Mouse (Mus musculus): ENCODE results near the gene Wwp2.

Gene Wwp2

DNA sequence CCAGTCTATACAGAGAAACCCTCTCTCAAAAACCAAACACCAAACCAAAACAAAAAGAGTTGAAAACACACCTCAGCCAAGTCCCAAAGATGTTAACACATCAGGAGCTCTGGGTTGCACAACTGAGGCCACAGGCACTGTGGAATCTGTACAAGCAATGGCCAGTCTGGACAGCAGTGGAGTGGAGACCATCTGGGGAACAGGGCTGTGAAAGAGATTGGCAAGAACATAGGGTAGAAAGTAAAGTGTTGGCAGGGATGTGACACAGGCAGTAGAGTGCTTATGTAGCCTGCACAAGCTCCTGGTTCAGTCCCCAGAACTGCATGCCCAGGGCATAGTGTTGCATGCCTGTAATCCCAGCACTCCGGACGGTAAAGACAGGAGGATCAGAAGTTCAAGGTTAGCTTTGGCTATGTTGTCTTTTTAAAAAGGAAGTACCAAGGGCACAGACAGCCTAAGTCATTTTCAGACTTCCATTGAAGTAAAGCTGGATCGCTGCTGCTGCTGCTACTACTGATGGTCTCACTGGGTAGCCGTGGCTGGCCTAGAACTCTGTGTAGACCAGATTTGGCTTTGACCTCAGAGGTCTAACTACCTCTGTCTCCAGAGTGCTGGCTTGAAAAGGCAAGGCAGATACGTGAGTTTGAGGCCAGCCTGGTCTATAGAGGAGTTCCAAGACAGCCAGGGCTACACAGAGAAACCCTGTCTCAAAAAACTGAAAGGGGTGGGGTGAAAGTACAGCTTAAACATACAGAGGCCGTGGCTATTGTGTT, 79.0 kb downstream of the Wwp2 start:
- no peak for DNase-seq

DNA sequence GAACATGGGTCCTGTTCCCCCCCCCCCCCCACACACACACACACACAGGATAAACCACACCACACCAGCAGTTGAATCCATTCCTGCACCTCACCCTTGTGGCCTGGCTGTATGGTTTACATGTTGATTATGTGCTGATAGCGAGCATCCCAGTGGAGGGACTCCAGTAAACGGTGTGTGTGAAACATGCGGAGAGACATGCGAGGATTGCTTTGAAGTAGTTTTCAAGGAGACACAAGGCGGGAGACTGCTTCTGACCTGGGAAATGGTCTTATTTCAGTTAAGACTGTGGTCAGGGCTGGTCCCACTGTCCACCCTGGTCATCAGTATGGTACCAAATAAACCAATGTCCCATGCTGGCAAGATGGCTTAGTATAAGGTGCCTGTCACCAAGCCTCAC, 82.6 kb downstream of the Wwp2 start:
- no peak for DNase-seq

GRCm38 (mm10) chr8:107519860-107520259, 83.7 kb downstream of the Wwp2 start:
- DNase-seq = no peak

GRCm38 (mm10) chr8:107521788-107522554, 85.8 kb downstream of the Wwp2 start:
- no peak for DNase-seq

DNA sequence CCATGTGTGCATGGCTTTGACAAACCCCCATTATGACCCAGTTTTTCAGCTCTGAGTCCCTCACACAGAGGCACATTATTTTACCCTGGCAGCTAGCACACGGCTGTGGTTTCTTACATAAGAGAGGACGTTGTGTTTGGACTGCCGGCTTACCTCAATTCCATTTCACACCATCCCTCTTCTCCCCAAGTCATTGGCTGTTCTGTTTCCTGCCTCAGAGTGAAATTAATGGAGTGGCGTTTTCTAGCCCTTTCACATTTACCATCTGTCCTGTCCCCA, 86.3 kb downstream of the Wwp2 start:
- DNase-seq = no peak

DNA sequence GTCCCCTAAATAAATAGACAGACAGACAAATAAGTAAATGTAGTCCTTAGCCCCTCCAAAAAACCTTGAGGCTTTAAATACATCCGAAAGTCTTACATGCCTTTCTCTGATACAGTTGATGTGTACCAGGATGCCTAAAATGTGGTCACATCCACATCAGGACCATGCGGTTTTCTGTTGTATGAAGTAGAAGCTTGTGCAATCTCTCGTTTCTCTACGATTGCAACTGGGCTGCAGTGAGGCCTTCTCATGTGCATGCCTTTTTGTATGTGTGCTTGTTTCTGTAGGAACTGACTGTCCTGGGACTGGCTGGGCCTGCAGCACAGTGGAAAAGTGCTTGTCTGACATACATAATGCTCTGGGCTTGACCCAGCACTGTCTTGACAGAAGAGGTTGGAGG, 88.4 kb downstream of the Wwp2 start:
- DNase-seq = no peak

- DNase-seq = no peak
Observed at GRCm38 (mm10) chr8:107528786-107529185, 92.6 kb downstream of the Wwp2 start.

DNA sequence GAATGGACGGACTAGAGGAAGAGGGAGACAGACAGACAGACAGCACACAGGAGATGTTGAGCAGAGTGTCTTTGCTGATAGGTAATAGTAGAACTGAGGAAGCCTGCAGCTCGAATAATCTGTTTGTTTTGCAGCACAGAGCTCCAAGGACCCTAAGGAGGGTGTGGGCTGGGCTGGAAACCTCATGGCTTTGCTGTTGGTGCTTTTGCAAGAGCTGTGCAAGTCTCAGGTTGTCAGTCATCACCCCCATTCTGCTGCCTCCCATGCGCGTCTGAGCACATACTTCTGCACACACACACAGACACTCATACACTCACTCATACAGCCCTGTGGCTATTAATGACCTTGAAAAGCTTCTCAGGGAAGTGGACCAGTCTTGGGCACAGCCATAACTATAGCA, 101.3 kb downstream of the Wwp2 start:
- no peak for DNase-seq

GRCm38 (mm10) chr8:107540623-107541022, 104.5 kb downstream of the Wwp2 start:
- no peak for DNase-seq

GRCm38 (mm10) chr8:107541369-107541768, 105.2 kb downstream of the Wwp2 start:
- no peak for DNase-seq

GRCm38 (mm10) chr8:107542151-107542550, 106.0 kb downstream of the Wwp2 start:
- no peak for DNase-seq

GRCm38 (mm10) chr8:107543714-107544113, 107.5 kb downstream of the Wwp2 start:
- DNase-seq = no peak

GRCm38 (mm10) chr8:107544211-107544610, 108.0 kb downstream of the Wwp2 start:
- DNase-seq = no peak

GRCm38 (mm10) chr8:107544651-107545174, 108.5 kb downstream of the Wwp2 start:
- DNase-seq = no peak

GRCm38 (mm10) chr8:107545621-107546152, 109.5 kb downstream of the Wwp2 start:
- DNase-seq = no peak

DNA sequence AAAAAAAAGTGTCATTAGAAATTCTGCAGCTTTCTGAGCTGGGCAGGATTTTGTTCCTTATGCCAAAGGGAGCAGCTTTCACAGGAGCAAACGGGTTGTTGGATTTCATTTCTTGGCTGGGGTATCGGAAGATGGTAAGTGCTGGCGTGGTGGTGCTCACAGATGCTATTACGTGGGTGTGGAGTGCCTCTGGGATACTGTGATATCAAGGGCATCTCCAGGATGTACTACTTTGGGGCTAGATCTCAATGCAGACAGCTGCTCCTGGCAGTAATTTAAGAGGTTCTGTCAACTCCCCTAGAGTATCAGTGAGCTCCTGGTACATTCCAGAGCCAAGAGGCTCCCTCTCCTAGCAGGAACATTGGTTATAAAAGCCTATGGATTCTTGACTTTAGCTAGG, 110.0 kb downstream of the Wwp2 start:
- DNase-seq = no peak

- no peak for DNase-seq
Observed at GRCm38 (mm10) chr8:107546817-107547216, 110.7 kb downstream of the Wwp2 start.

DNA sequence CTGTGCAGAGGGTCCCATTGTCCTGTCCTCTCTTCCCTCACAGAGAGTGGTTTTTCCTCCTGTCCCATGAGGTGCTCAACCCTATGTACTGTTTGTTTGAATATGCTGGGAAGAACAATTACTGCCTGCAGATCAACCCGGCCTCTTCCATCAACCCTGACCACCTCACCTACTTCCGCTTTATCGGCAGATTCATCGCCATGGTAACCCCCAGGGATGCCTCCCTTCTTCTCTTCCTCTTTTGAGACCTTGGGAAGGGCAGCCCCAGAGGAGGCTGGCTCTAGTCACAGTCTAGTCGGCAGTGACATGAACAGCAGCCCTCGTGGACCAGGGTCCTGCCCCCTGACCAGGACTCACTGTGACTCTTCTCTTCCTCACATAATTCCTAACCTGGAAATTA, 116.1 kb downstream of the Wwp2 start:
- no peak for DNase-seq

DNA sequence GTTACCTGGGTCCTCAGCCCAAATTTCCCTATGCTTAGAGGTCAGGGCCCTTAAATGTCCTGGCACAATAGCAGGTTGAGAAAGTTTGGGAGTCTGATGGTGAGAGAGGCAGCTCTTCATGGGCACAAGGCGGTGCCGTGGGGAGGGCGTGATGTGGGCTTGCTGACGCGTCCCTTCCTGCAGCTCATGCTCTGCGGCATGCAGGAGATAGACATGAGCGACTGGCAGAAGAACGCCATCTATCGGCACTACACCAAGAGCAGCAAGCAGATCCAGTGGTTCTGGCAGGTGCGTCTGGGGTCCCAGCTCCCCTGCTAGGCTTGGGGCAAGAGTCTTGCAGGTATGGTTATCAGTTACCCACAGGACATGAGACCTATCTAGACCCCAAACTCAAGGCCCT, 119.1 kb downstream of the Wwp2 start:
- no peak for DNase-seq

- DNase-seq = no peak
Observed at GRCm38 (mm10) chr8:107556511-107556936, 120.4 kb downstream of the Wwp2 start.

DNA sequence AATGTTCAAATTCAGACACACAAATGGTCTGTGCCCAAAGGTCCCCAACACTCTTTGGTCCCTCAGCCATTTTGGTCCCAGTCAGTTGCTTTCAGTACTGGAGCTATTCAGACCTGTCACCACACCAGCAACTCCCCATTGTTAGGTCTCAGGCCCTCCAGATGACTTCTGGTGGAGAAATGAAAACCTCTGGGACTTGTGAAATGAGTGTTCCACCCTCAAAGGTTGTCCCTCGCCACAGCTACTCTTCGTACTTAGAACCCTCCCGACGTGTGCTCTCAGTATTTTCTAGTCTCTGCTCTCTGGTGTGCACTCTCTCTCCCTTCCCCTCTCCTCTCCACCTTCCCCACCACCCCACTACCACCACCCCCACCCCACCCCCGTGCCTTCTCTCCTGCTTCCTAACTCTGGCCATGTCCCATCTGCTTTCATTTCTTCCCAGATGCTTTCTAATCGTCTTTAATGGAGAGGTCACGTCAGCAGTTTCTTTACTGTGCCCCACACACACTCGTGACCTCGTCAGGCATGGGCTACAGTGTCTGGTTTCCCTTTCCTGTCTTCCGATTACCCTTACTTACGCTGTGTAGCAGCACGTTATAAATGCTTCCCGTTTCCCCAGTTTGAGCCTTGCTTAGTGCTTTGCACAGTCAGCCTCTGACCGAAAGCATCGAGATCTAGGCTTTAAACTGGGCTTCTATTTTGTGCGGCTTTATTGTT, 124.8 kb downstream of the Wwp2 start:
- DNase-seq = no peak

GRCm38 (mm10) chr8:107562164-107562563, 126.0 kb downstream of the Wwp2 start:
- DNase-seq = no peak

GRCm38 (mm10) chr8:107571046-107571445, 134.9 kb downstream of the Wwp2 start:
- DNase-seq = no peak
